Mouse (Mus musculus) embryonic fibroblast, embryonic 13.5 days (primary cell): ENCODE results near the gene Hltf.

ENCODE experiments used
- CTCF ChIP-seq: IDR thresholded peaks from 2 replicates; pipeline ENCODE4 v1.5.1; 2011; ENCODE audit warnings: mild to moderate bottlenecking, control low read depth, low read length, moderate library complexity, borderline replicate concordance; ENCODE audit not compliant: insufficient read depth
- POLR2A ChIP-seq: IDR thresholded peaks from 2 replicates; pipeline ENCODE4 v1.6.1; 2011; ENCODE audit warnings: low read depth, mild to moderate bottlenecking, control low read depth, low read length, moderate library complexity

- TF ChIP-seq CTCF (no peak), POLR2A (no peak)
Measured at GRCm38 (mm10) chr3:20132731-20133130, 75.1 kb downstream of the Hltf start.
